Mouse (Mus musculus) bone marrow macrophage, adult 2 months (primary cell): ENCODE data around the gene Nnmt. TPM values are rescaled to one million over a fixed set of nuclear protein-coding genes. Genes with fewer than 3 reads are reported as not detected.
A peak's percentile ranks its signal among the peaks of the same experiment; 100 is the strongest.

Source experiments
- H3K27ac ChIP-seq: 2 replicates; pipeline ENCODE4 v1.5.1; 2012; ENCODE audit warnings: low read depth, low read length; ENCODE audit not compliant: insufficient read depth
- H3K4me1 ChIP-seq: 2 replicates; pipeline ENCODE4 v1.6.1; 2012; ENCODE audit warnings: low read length; ENCODE audit not compliant: control insufficient read depth, insufficient read depth
- H3K4me3 ChIP-seq: 2 replicates; pipeline ENCODE4 v1.5.1; 2012; ENCODE audit warnings: mild to moderate bottlenecking, low read length, moderate library complexity; ENCODE audit not compliant: insufficient read depth
- CTCF ChIP-seq: IDR thresholded peaks from 2 replicates; pipeline ENCODE4 v1.5.1; 2012; ENCODE audit warnings: low read depth, mild to moderate bottlenecking, low read length, moderate library complexity
- POLR2A ChIP-seq: IDR thresholded peaks from 2 replicates; pipeline ENCODE4 v1.6.1; 2012; ENCODE audit warnings: mild to moderate bottlenecking, low read depth, low read length, borderline replicate concordance
- polyA plus RNA-seq: library from polyadenylated mRNA; stranded (reverse); fragments of >200 nt; gene quantifications from 2 replicates; pipeline ENCODE4 v1.2.4, GENCODE M21; 2012; ENCODE audit not compliant: missing spikeins, insufficient read depth, insufficient read length

Gene Nnmt
- polyA plus RNA-seq, 1 experiment: 0.80 TPM

DNA sequence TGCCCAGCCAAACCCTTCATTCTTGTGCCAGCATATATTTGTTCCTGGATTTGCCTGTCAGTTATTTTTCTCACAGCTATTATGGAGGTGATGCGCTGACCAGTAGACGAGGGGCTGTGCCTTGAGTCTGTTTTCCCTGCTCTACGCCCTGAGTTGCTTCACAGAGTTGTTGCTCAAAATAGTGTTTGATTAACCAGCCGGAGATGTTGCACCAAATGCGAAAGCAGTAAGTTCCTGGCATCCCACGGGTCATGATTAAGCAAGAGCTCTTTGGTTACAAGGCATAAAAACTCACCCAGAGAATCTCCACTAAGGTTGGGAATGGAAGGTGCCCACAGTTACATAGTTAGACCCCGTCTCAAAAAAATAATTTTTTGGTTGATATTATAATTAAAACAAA lies 1.2 kb upstream of the Nnmt start:
- TF ChIP-seq CTCF (no peak), POLR2A (no peak)
- Histone ChIP-seq H3K27ac (no peak overlapping the region), H3K4me3 (no peak overlapping the region), H3K4me1 (no peaks in the 10 kb centered on the region)

DNA sequence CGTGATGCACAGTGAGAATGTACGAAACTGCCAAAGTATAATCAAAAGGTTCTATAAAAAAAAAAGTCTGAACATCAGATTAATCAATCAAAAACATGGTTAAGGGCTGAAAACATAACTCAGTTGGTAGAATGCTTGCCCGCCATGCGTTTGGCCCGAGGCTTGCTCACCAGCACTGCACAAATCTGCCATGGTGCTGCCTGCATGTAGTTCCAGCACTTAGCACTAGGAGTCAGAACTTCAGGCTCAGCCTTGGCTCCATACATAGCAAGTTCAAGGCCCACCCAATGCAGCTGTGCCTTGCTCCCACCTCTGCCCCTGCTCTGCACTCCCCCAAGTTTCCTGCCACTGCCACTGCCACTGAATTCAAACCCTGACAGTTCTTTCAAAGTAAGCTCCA lies 744 bp upstream of the Nnmt start:
- TF ChIP-seq POLR2A (no peak), CTCF (no peak)
- Histone ChIP-seq H3K4me1 (no peaks in the 10 kb centered on the region), H3K4me3 (no peak overlapping the region), H3K27ac (no peak overlapping the region)

GRCm38 (mm10) chr9:48604226-48604625 lies 727 bp downstream of the Nnmt start:
- Histone ChIP-seq H3K27ac (no peak overlapping the region), H3K4me1 (no peaks in the 10 kb centered on the region), H3K4me3 (no peak overlapping the region)
- TF ChIP-seq POLR2A: no peak
- TF ChIP-seq CTCF: no peak

- no peaks in the 10 kb centered on the region for H3K4me1 ChIP-seq
- no peak overlapping the region for H3K4me3 ChIP-seq
- H3K27ac ChIP-seq: no peak overlapping the region
- TF ChIP-seq POLR2A: no peak
- TF ChIP-seq CTCF: no peak
Observed at GRCm38 (mm10) chr9:48600881-48601280, 4.1 kb downstream of the Nnmt start.

DNA sequence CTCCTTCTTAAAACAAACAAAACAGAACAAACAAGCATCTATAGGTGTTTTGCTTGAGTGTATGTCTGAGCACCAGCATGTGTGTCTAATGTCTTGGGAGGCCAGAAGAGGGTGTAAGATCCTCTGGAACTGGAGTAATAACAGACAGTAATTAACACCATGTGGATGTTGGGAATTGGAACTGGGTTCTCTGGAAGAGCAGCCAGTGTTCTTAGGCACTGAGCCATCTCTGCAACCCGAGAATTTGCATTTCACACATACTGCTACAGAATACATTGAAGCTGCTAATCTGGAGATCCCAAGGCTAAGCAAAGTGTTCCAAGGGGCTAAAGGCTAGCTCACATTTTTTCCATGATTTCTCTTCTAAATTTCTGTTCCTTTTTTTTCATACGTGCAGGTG lies 4.9 kb downstream of the Nnmt start:
- Histone ChIP-seq H3K4me3 (no peak overlapping the region), H3K4me1 (no peaks in the 10 kb centered on the region), H3K27ac (no peak overlapping the region)
- TF ChIP-seq CTCF (no peak), POLR2A (no peak)

DNA sequence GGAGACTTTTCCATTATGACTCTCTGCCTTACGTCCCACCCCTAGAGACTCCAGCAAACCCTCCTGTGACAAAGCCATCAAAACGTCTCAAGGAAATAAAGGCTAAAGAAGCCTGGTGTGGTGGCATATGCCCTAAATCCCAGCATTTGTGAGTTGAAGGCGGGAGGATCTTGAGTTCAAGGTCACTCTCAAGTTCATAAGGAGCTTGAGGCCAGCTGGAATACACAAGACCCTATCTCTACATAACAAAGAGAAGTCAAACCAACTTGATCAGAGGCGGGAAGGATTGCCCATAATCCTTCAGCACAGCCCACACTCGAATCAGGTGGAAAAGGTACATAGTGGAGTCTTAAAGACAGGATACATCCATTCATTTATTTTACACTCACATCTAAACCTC lies 7.5 kb downstream of the Nnmt start:
- Histone ChIP-seq H3K4me3 (no peak overlapping the region), H3K27ac (no peak overlapping the region), H3K4me1 (peaks cover 3% of the 10 kb centered on the region; the same call in 1 of the 2 replicates)
- no peak for TF ChIP-seq POLR2A
- TF ChIP-seq CTCF: no peak

- H3K4me3 ChIP-seq: no peak overlapping the region
- no peak overlapping the region for H3K27ac ChIP-seq
- peaks cover 3% of the 10 kb centered on the region; the same call in 1 of the 2 replicates for H3K4me1 ChIP-seq
- TF ChIP-seq POLR2A (no peak), CTCF (no peak)
Observed at GRCm38 (mm10) chr9:48596924-48597323, 8.0 kb downstream of the Nnmt start.

DNA sequence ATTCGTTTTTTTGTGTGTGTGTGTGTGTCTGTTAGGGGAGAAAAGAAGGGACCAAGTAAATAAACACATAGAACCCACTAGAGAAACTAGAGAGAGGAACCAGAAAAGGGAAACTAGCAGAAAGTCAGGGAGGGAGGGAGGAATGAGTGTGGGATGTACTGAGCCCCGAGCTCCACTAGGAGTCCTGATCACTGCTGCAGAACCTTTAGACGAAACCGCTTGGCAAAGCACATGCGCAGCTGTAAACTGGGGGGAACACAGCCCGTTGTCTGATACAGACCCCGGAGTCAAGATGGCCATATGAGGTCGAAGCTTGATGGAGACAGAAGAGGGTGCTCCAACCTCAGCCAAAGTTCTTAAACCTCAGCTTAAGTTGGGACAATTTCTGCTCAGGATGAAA lies 11.0 kb downstream of the Nnmt start:
- Histone ChIP-seq H3K4me3 (no peak overlapping the region), H3K4me1 (peaks cover 3% of the 10 kb centered on the region; the same call in 1 of the 2 replicates), H3K27ac (no peak overlapping the region)
- no peak for TF ChIP-seq CTCF
- TF ChIP-seq POLR2A: no peak

DNA sequence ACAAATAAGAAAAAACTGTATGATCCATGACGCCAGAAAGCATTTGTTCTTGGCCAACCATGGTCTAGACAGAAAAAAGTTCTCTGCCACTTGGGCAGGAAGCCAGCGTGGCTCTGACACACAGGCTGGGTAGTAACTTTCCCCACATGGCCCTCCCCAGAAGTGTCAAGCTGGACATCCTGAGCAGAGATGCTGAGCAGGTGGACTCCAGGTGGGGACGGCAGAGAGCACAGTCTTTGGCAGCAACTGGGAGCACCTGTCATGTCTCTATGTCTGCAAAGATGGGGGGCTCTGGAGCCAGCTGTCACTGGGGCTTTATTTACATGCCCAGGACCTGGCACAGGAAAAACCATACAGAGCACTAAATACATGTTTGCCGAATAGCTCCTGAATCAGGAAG lies 14.3 kb downstream of the Nnmt start:
- TF ChIP-seq POLR2A (no peak), CTCF (no peak)
- H3K27ac ChIP-seq: no peak overlapping the region

DNA sequence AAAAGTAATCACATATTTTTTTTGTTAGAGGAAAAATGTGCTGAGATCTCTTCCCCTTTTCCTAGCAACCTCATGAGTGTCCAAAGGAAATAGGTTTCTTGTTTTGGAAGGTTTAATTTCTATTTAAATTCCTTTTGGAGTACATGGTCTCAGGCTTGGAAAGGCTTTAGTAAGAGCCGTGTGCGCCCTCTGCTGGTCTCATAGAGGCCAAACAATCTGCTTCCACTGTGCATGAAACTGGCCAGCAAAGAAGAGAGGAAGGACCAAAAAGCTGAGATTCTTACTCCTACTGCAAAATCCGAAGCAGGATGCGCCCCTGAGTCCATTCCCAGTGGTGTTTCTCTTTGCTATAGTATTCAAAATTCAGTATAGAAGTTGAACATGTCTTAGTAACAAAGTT lies 18.6 kb downstream of the Nnmt start:
- no peaks in the 10 kb centered on the region; the same call in 1 of the 2 replicates for H3K4me1 ChIP-seq
- no peak overlapping the region for H3K27ac ChIP-seq
- no peak for TF ChIP-seq POLR2A
- TF ChIP-seq CTCF: peak; percentile 59
- no peak overlapping the region for H3K4me3 ChIP-seq

More for the DNA sequence above, 14.3 kb downstream of the Nnmt start:
- Histone ChIP-seq H3K4me3 (no peak overlapping the region), H3K4me1 (peaks cover 3% of the 10 kb centered on the region; the same call in 1 of the 2 replicates)

DNA sequence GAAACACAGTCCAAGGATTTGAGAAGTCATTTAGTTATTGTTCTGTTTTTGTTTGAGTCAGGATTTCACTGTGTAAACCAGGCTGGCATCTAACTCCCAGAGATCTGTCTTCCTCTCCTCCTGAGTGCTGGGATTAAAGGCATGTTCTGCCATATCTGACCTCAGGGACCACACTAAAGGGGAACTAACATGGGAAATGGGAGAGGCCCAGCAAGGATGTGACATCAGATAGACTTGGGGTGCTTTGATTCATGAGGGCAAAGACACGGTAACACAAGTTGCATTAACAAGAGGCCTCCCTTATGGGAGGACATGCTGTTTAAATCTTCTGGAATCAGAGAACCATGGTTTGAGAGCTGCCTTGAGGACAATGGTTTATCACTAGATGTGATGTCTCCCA lies 24.1 kb downstream of the Nnmt start:
- peak overlapping the region; percentile 5; the same call in 1 of the 2 replicates for H3K27ac ChIP-seq
- H3K4me1 ChIP-seq: peaks cover 29% of the 10 kb centered on the region
- TF ChIP-seq POLR2A (no peak), CTCF (no peak)
- no peak overlapping the region for H3K4me3 ChIP-seq
